Mouse (Mus musculus): ENCODE results near the gene Myh6.

Myh6 gene

DNA sequence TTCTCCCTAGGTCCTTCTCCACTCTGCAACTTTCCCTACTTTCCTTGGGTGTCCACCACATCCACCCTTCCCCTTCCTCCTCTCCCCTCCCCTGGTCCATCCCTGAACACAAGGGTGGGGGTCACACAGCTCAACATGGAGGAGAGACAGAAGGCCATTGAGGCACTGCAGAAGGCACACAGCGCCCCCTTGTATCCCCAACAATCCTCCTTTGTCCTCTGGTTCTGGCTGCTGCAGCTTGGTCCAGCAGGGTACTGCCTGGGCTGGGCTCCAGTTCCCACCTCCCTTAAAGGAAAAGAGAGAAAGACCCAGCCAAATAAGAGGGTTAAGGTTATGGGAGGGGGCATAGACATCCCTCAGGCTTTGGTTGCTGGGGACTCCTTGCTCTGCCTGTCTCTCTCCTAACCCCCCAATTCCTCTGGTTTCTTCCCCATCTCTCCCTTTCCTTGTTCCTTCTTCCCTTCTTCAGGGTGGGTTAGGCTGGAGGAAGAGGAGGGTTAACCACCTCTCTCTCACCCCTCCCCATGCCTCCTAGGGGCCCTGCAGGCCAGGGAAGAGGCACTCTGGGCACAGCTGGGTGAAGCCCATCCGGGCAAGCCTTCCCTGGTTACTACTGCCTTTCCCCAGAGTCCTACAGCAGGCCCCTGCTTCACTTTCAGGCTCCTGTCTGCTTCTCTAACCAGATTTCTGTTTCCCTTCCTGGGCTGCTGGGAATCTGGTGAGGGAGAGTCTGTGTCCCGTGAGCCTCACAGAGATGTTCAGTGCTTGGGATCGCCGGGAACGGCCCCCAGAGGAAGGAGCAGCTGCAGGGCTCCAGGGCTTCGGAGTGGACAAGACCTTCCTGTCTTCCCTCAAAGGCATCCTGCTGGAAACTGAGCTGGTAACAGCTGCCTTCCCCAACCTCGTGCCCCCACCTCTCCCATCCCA is 30.6 kb downstream of the Myh6 start, which contains the start of gene Cmtm5:
Gene Cmtm5 (plus strand): TSS at position 358 of the 927 bp plus-strand sequence.
- DNase-seq (ENCODE audit: low read depth, low spot score), result no peak

DNA sequence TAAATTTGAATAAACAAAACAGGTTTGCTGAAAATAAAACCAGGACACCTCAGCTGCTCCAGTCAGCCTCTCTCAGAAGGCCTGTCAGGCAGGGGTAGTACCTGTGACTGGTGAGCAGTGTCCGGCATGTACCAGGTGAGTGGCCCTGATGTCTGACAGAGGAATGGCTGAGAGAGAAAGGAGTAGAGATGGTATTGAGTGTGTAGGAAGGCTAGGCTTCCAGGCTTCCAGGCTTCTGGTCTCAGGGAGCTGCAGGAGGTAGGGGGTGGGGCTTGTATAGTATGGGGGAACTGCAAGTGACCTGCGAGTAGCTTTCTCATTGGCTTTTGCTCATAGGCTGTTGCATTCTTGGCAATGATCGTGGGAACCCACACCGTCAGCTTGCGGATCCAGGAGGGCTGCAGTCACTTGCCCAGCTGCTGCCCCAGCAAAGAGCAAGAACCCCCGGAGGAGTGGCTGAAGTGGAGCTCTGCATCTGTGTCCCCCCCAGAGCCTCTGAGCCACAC is 34.0 kb downstream of the Myh6 start, which contains the start of gene Il25:
Gene Il25 (plus strand): TSS at position 51 of the 506 bp plus-strand sequence.
- DNase-seq (ENCODE audit: low read depth, low spot score), result no peak

DNA sequence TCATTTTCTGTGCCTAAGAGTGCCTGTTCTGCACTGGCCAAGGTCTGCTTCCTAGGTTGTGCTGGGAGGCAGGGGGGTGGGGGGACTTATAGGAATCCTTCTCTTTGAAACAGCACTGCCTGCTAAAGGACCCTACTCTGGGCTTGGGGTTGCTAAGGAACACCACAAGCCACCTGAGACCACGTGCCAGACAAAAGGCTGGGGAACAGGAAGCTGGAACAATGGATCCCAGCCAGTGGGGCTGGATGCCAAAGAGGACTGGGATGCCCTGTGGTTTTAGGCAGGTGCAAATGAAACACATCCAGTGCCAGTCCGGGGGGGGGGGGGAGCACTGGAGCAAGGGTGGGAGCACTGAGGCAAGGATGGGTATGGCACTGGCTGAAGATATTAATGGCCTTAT is 36.3 kb downstream of the Myh6 start:
- no peak for DNase-seq (ENCODE audit: low read depth, low spot score)

DNA sequence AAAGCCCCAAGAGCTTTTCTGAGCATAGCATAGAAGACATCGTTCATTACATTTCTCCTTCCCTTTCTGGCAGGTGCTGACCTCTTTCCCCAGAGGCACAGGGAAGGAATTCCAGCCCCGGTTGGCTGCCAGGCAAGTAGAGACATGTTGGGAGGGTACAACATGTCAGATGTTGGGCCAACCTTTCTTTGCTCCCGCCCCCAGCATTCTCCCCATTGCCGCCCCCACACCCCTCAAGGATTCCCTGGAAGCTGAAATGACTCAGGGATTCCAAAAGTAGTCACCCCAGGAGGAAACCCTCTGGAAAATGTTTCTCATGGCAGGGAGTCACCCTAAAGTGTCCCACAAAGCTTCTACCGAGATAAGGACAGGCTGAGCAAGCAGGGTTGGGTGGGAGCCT is 36.9 kb downstream of the Myh6 start:
- no peak for DNase-seq (ENCODE audit: low read depth, low spot score)

DNA sequence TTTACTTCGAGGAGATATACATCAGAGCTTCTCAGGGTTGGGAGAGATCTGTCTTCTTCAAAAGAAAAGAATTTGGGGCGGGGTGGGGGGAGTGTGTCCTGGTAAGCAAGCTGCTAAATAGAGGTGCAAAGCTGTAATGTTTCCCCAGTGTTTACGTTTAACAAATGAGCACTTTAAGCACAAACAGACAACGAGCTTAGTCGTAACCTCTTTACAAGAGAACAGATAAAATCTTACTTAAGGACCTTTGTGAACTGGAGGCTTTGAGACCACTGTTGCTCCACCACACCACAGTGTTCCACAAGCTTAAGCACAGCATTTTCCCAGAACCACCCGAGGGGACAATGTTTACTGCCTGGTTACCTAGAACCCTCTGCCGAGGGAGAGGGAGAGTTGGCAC is 39.4 kb downstream of the Myh6 start:
- no peak for DNase-seq (ENCODE audit: low read depth, low spot score)

DNA sequence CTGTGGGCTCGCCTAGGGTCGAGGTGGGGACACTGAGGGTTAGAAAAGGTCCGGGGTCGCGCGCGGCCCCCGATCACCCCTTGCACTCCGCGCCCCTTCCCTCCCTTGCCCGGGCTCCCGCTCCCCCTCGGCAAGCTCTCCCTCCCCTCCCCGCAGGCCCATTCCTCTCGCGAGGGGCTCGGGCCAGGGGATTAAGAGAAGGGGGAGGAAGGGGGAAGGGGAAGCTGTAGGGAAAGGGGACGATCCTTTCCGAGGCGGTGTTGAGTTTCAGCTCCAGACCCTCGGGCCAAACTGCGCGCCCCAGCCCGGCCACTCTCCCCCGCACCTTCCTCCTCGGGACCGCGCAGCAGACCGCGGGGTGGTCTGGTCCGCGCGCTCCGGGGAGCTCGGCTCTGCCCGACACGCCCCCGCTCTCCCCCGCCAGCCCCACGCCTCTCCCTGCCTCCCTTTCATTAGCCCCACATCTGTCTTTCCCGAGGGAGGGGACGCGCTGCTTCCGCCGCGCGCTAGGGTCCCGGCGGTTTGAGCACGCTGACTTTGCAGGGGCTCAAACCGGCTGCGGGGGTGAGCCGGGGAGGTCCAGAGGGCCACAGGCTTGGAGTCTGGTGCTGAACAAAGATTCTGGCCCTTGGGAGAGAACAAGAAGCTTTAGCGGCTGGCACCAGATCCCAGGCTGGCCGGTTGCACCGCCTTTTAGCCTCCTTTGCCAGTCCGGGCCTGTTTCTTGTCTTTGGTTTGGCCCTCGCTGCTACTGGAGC is 40.1 kb downstream of the Myh6 start:
- DNase-seq (ENCODE audit: low read depth, low spot score), result no peak

DNA sequence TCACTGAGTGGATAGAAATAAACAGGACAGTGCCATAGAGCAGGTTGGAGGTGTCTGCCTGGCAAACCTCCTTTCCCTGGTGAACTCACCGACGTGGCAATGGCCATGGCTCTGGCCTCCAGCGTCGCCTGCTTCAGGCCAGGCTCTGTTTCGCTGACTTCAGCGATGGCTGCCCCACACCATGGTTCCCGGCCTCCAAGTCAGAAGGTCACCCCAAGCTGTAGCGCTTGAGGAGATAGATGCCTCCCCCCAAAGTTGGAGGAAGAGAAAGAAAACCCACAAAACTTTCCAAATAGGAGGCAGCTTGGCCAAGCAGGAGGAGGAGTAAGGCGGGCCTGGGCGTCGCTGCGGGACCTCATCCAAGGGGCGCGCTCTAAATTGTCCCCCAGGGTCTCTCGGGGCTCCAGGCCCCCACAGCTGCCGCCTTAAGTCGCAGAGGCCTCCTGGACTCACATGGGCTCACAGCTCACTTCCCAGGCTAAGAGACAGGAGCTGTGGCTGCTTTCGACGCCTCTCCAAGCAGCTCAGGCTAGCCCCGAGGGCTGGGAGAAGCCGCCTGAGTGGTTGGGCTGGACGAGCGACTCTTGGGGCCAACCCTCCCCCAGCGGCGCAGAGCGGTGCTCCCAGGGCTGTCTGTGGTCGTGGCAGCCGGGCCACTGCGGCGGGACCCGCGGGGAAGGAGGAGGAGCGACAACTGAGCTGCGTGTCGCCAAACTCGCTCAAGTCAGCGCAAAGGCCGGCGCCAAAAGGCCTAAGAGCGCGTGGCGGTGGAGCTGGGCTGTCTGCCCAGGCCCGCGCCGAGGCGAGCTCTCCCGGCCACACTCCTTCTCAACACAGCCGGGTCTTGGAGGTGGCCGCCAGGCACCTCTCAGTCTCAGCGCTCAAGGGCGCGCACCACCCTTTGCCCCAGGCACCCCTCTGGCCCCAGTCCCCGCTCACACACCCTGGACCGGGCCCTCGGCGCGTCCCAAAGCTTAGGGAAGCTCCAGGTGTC is 41.1 kb downstream of the Myh6 start, which contains the start of gene Efs:
Gene Efs (minus strand): TSS at position 778 of the 994 bp plus-strand sequence.
- no peak for DNase-seq (ENCODE audit: low read depth, low spot score)

DNA sequence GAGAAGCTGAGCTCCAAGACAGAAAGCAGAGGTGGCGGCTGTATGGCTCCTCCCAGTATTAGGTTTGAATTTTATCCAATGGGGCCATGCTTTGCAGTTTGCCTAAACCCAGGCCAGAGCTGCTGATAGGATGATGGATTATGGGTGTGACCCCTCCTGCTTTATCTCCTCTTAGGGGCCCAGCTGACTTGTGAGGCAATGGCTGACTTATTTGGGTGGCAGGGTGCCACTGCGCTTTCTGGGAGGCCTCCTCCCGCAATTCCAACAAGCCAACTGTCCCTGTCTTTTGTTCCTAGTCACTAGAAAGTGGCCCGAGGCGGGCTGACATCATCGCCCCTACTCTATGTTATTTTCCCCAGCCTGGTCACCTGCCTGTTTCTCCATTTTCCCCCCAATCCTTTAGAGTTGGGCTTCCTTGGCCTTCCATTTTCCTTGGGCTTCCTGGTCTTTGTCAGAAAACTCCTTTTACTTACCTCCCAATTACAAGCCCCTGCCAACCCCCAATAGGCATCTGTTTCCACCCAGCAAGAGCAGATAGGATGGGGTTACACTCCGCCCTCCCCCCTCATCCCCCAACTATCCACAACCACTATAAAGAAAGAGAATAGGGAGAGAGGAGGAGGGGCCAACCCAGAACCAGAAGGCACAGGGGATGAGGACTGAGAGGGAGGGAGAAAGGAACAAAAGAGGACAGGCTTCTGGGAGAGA is 41.9 kb downstream of the Myh6 start:
- no peak for DNase-seq (ENCODE audit: low read depth, low spot score)

DNA sequence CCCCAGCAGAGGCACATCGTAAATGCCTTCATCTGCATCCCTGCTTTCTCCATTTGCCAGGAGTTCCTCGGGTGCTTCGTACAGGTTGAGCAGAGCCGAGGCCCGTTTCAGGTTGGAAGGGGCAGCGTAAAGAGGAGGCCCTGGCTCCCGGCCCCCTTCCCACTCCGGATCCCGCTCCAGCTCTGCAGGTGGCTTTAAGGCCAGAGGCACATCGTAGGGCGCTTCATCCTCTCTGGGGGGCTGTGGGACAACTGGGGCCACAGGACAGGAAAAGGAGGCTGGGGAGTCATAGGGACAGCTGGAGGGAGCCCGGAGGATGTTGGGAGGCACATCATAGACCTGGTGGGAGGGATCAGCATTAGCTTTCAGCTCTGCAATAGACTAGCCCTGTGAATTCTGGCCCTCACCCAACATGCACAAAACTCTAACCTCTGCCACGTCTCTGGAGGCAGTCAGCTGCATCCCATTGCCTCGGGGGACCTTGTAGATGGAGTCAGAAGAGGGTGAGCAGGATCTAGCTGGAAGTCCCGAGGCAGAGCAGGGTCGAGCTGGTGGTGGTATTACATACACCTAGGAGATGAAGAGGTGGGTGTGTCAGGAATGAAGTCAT is 46.5 kb downstream of the Myh6 start:
- no peak for DNase-seq (ENCODE audit: low read depth, low spot score)

DNA sequence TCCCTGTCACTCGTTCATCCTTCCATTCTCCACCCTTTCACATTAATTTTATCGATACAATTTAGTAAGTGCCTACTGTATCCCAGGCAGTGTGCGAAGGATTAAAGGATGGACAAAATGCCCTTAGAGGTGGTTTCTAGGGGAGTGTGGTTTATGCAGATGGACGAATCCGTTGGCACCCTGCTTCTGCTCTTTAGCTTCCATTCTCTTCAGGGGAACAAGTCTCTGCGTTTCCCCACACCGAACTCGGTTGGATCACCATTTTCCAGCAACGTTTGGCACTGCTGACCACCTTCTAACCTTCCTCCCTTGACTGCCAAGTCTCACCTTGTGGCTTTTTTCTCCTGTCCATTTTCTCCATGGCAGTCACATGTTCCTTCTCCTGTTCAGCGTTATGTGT is 53.4 kb downstream of the Myh6 start:
- no peak for DNase-seq (ENCODE audit: low read depth, low spot score)

DNA sequence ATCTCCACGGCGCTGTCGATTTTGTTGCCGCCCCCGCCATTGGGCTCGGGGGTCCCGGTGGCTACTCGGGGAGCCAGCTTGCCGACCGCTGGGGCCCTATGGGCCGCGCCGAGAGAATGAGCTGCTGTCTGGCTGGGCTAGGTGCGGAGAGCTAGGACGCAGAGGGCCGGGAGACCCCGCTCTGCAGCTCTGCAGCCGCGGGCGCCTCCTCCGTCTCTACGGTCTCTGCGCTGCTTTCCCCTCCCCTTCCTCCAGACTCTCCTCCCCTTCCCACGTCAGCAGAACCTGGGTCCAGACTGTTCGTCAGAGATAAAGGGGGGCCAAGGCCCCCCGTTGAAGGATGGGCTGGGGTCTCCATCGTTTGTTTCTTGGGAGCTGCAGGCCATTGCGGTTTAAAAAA is 53.8 kb downstream of the Myh6 start, which contains the start of gene Slc22a17:
Gene Slc22a17 (minus strand): TSS at position 247 of the 400 bp plus-strand sequence.
- no peak for DNase-seq (ENCODE audit: low read depth, low spot score)

DNA sequence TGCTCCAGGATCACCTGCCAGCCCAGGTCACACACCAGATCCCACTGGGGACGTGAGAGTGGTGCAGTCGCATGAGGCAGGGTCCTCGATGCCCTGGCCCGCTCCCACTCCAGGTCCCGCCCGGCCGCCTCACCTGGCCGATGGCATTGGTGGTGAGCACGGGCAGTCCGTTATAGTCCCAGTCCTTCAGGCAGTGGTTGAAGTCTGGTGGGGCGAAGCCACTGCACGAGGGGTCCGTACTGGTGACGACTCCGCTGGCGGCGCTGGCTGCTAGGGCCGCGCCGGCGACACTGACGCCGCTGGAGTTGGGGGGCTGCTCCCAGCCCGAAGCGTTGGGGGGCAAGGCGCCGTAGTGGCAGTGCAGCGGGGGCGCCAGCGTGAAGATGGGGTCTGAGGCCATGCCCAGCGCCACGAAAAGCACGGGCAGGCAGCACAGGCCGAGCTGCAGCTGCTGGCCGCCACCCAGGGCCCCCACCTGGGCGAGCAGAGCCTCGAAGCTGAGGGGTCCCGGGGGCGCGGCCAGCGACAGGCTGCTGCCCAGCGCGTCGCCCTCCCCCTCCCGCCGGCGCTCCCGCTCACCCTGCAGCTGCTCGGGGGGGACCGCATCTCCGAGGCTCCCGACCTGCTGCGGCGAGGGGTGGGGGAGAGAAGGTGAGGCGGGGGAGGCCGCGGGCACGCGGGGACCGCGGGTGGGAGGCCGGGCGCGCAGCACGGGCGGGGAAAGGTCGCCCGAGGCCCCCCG is 54.4 kb downstream of the Myh6 start:
- no peak for DNase-seq (ENCODE audit: low read depth, low spot score)

DNA sequence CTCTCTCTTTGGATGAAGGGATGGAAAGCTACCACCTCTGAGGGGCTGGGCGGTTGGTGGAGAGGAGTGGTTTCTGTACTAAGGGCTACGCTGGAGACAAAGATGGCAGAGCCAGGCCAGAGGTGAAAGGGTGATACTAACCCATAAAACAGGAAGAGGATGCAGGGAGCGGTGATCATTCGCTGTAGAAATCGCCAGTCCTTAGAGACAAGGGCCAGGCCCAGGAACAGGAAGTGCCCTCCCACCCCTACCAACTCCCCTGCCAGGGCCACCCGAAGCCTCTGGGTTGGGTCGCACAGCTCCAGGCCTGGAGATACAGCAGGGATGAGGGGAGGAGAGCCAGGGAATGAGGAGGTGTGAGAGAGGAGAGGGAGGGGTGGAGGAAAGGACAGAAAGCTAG is 58.0 kb downstream of the Myh6 start:
- no peak for DNase-seq (ENCODE audit: low read depth, low spot score)

DNA sequence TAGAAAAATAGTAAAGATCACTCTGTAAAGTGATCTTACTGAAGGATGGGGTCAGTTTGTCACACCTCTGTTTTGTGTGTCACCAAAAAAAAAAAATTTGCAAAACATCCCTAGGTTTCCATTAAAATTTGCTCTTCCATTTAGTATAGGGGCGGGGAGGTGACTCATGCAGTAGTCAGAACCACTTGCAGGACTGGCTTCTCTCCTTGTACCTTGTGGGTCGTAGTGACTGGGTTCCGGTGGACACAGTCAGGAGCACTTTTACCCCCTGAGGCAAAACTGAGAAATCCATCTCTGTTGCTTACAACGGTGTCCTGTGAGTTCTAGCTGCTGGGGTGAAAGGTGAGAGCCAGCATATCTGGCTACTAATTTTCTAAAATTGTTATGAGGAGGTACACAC is 63.1 kb downstream of the Myh6 start:
- no peak for DNase-seq (ENCODE audit: low read depth, low spot score)

DNA sequence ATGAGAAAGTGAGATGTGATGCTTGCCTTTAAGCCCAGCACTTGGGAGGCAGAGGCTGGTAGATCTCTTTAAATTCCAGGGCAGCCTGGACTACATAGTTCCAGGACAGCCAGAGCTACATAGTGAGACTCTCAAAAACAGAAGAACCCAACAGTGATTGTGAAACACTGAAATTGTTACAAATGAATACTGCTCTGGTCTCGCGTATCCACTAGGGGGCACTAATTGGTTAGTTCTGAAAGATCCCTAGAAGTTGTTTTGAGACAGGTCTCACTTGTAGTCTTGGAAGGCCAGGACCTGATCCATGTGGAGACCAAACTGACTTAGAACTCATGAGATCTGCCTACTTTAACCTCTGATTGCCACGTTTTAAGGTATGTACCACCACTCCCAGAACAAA is 66.3 kb downstream of the Myh6 start:
- no peak for DNase-seq (ENCODE audit: low read depth, low spot score)

DNA sequence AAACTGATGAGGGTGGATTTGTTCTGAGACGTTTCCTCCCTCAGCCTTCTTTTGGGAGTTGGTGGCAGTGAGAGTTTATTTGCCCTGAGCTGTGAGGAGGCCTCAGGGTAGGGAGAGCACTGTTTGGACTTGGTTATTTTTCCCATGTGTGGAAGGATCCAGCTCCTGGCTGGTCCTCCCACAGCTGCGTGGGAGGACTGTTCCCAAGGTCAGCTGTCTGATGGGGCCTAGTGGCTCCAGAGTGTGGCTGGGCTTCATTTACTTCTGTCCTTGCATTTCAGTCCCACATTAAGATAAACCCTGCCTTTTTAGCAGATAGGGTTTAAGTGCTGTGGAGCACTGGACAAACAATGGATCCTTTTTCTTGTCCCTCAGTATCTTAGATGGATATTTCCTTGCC is 69.3 kb downstream of the Myh6 start:
- DNase-seq (ENCODE audit: low read depth, low spot score), result no peak

DNA sequence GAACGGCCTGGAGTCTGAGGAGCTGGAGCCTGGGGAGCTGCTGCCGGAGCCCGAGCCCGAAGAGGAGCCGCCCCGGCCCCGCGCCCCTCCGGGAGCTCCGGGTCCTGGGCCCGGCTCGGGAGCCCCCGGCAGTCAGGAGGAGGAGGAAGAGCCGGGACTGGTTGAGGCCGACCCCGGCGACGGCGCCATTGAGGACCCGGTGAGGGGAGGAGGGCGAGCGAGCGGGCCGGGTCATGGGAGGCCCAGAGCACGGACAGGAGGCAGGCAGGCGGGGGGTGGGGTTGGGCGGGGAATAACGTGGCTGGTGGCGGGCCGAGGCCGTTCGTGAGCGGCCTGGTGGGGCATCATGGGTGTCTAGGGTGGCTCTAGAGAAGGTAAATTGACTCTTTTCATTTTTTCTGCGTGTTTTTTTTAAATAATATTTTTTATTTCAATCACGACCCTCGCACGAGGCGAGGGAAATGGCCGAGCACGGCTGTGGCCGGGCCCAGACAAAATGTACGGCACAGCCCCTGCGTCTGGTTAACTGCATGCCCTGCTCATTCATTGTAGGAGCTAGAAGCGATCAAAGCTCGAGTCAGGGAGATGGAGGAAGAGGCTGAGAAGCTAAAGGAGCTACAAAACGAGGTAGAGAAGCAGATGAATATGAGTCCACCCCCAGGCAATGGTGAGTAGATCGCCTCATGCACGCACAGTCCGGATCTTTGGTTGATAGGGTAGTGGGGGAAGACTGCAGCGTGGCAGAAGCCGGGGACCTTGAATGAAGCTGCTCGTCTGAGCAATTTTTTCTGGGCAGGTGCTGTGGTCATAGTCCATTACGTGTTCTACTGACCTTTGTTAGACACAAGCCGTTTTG is 72.2 kb downstream of the Myh6 start:
- no peak for DNase-seq (ENCODE audit: low read depth, low spot score)

DNA sequence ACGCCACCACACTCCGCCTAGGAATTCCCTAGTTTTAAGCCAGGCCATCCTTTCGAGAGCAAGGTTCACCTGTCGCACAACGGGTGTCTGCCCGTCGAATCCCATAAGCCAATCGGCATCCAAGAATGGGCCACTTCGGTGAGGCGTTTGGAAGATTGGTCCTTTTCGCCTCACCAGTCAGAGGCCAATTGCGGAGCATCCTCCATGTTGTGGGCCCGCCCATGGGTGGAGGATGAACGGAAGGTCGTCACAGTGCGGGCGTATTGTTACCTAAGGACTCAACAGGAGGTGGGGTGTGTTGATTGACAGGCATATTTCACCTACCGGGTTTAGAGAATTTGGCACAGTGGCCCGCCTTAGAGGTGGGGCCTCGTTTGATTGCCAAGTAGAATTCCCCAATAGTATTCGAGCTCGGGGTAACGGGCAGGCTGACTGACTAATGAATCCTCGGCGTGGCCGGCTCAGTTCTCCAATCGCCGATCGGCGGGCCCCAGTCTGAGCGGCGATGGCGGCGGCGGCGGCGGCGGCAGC is 73.0 kb downstream of the Myh6 start:
- DNase-seq (ENCODE audit: low read depth, low spot score), result peak; percentile 98
